In the genomic region with DNA sequence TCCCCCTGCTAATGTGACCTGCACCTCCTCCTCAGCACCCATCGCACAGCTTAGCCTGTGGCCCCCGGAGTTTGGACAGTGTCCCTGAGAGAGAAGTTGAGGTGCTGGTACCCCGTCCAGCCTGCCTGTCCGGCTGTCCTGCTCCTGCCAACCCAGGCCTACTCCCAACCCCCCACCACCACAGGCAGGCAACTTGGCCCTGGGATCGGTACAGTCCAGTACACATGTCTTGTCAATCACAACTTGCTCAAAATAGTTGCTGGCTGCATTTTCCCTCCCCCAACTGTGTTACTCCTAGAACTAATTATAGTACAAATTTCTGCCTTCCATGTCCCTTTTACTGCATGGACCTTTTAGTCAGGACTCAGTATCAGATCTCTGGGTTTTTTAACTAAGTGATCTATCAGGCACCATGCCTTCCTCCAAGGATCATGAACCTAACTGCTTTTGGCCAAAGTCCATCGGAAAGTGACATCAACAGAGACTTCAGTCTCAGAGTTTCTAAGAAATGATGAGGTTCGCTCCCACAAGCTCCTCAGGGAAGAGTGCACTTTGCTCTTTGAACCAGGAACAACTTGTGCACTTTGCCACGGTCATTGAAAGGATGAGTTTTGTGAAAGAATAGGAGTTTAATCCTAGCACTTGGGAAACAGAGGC, we compare ENCODE assay signal across 12 mouse cellular contexts. TPM values are rescaled to one million over a fixed set of nuclear protein-coding genes. Genes with fewer than 3 reads are reported as not detected.
DNase-seq lines count a peak whose midpoint lies in the region; ATAC-seq and TF ChIP-seq lines count a peak whose summit lies in the region.
"Had no signal": no experiment of that assay in that cellular context is flagged by ENCODE, and none has a peak within 500 bp of the region (broad histone marks: within the 10 kb centered on the region; RNA-seq: fewer than 3 reads in every experiment).

A gene (minus strand): TSS at position 201 of the 657 bp plus-strand sequence.

- peak within 1 kb of the TSS; percentile 14 for H3ac ChIP-seq in myocyte (ENCODE audit: control insufficient read depth, insufficient read length)

- TF ChIP-seq EP300 in heart, adult 2 months (IDR thresholded peaks at IDR 0.05; ENCODE audit: insufficient read depth, low read depth, low read length): 0 out of 2 replicates have a peak, but pooled peaks have one; percentile 72

- peak; percentile 79 for DNase-seq in kidney, adult 11 months
- no peak for DNase-seq in kidney, postnatal 10 days
- peak; percentile 66 to 79 for DNase-seq in heart, adult 2 months
- DNase-seq in heart, postnatal 4 days: peak; percentile 77
- DNase-seq in testis, postnatal 10 days (ENCODE audit: low spot score): no peak
- DNase-seq in right cerebral cortex, postnatal 4 days: no peak
- DNase-seq: cerebellum, postnatal 14 days had no signal

- intact Hi-C loops in heart, adult 2 months (cut with DNase I): no loop called here

- H3K27me3 ChIP-seq in heart, adult 2 months (ENCODE audit: control insufficient read depth, insufficient read depth, low read length): no peaks in the 10 kb centered on the region
- no peaks in the 10 kb centered on the region for H3K27me3 ChIP-seq in myocyte (ENCODE audit: control insufficient read depth, insufficient read depth, insufficient read length)
- peaks cover 10% of the 10 kb centered on the region for H3K27me3 ChIP-seq in midbrain, embryonic 16.5 days (ENCODE audit: control insufficient read depth, insufficient read depth, low read depth, low read length)

- H3K9me3 ChIP-seq in midbrain, embryonic 16.5 days (replicated peaks; ENCODE audit: control insufficient read depth, low read length, poor library complexity, severe bottlenecking): no peaks in the 10 kb centered on the region
- H3K9me3 ChIP-seq: hindbrain, embryonic 10.5 days; lung, embryonic 15.5 days; midbrain, embryonic 12.5 days had no signal

- no peak for ATAC-seq in midbrain, embryonic 16.5 days

- no peaks in the 10 kb centered on the region for H3K4me1 ChIP-seq in heart, adult 2 months (ENCODE audit: control insufficient read depth, insufficient read depth, low read length)
- no peaks in the 10 kb centered on the region for H3K4me1 ChIP-seq in midbrain, embryonic 16.5 days (ENCODE audit: control insufficient read depth, insufficient read depth, low read length)
- H3K4me1 ChIP-seq: lung, embryonic 15.5 days had no signal

- TF ChIP-seq POLR2A in heart, adult 2 months (IDR thresholded peaks at IDR 0.05; ENCODE audit: insufficient read depth, low read depth, low read length): peak; percentile 88
- TF ChIP-seq POLR2A in myocyte (IDR thresholded peaks at IDR 0.05; ENCODE audit: insufficient read length, low read depth): peak; percentile 76

- 46% methylated on average over 8 of the region's 8 CpGs for WGBS in heart, adult 2 months
- WGBS in midbrain, embryonic 16.5 days: 83% methylated on average over 8 of the region's 8 CpGs

- H3K79me2 ChIP-seq in heart, adult 2 months (replicated peaks; ENCODE audit: control insufficient read depth, insufficient read depth, low read length): no peaks in the 10 kb centered on the region
- H3K79me2 ChIP-seq in myocyte (ENCODE audit: control insufficient read depth, insufficient read depth): peaks cover 20% of the 10 kb centered on the region

- H3K4me3 ChIP-seq in heart, adult 2 months: peak within 1 kb of the TSS; percentile 51
- H3K4me3 ChIP-seq in myocyte: peak within 1 kb of the TSS; percentile 25
- H3K4me3 ChIP-seq in midbrain, embryonic 16.5 days (ENCODE audit: low read depth, low read length): no peak within 1 kb of the TSS
- H3K4me3 ChIP-seq: hindbrain, embryonic 10.5 days; lung, embryonic 15.5 days; midbrain, embryonic 12.5 days had no signal

- H3K4me2 ChIP-seq in myocyte (ENCODE audit: low read depth): peak within 1 kb of the TSS; percentile 84
- H3K4me2 ChIP-seq in midbrain, embryonic 16.5 days (ENCODE audit: low read length): no peak within 1 kb of the TSS
- H3K4me2 ChIP-seq: lung, embryonic 15.5 days; midbrain, embryonic 12.5 days had no signal

- TF ChIP-seq CTCF in heart, adult 2 months (IDR thresholded peaks at IDR 0.05): no peak

- peak within 1 kb of the TSS; percentile 90 for H3K9ac ChIP-seq in heart, adult 2 months (ENCODE audit: low read depth, low read length)
- H3K9ac ChIP-seq in midbrain, embryonic 16.5 days (ENCODE audit: low read depth, low read length): no peak within 1 kb of the TSS
- H3K9ac ChIP-seq: lung, embryonic 15.5 days; midbrain, embryonic 12.5 days had no signal

- H3K27ac ChIP-seq in heart, adult 2 months: peak within 1 kb of the TSS; percentile 96
- H3K27ac ChIP-seq in midbrain, embryonic 16.5 days (ENCODE audit: low read length): no peak within 1 kb of the TSS
- H3K27ac ChIP-seq: hindbrain, embryonic 10.5 days; lung, embryonic 15.5 days; midbrain, embryonic 12.5 days had no signal

- peaks cover 1% of the 10 kb centered on the region; the same call in 1 of the 2 replicates for H3K36me3 ChIP-seq in heart, adult 2 months (ENCODE audit: control insufficient read depth, insufficient read depth, low read length)
- no peaks in the 10 kb centered on the region for H3K36me3 ChIP-seq in myocyte (ENCODE audit: control insufficient read depth, insufficient read depth)
- H3K36me3 ChIP-seq in midbrain, embryonic 16.5 days (ENCODE audit: control insufficient read depth, insufficient read depth, low read length): no peaks in the 10 kb centered on the region
- H3K36me3 ChIP-seq: hindbrain, embryonic 10.5 days; lung, embryonic 15.5 days; midbrain, embryonic 12.5 days had no signal

TF ChIP-seq in myocyte, 11 proteins besides CTCF, POLR2A, EP300 and RAD21:
- TF ChIP-seq MYOG (IDR thresholded peaks at IDR 0.05; ENCODE audit: control insufficient read depth in 1 of 3, insufficient read depth in 1 of 3, insufficient read length in 2 of 3, low read depth in 2 of 3): peak in 2 of 3 experiments; percentile 82 to 90
- no peak for TF ChIP-seq E2F4 (IDR thresholded peaks at IDR 0.05; ENCODE audit: insufficient read depth)
- 0 out of 2 replicates have a peak, but pooled peaks have one; percentile 0 for TF ChIP-seq CEBPB (IDR thresholded peaks at IDR 0.05; ENCODE audit: insufficient read depth, poor library complexity, severe bottlenecking)
- TF ChIP-seq USF1 (IDR thresholded peaks at IDR 0.05; ENCODE audit: low read depth): no peak
- peak; percentile 94 to 99 (median 98) for TF ChIP-seq MYOD1 (IDR thresholded peaks at IDR 0.05; ENCODE audit: control insufficient read depth in 1 of 3, insufficient read length in 2 of 3, low read depth in 2 of 3)
- peak; percentile 79 for TF ChIP-seq POLR2AphosphoS2 (IDR thresholded peaks at IDR 0.05; ENCODE audit: insufficient read length, low read depth)
- peak; percentile 72 for TF ChIP-seq TCF3 (IDR thresholded peaks at IDR 0.05; ENCODE audit: insufficient read length, low read depth)
- TF ChIP-seq TCF12 (IDR thresholded peaks at IDR 0.05; ENCODE audit: insufficient read depth, poor library complexity, severe bottlenecking): peak; percentile 67

RNA-seq across cellular contexts. Expression of the gene that starts here (rescaled TPM):
- 100 to 1,000 TPM in 1 of 2 experiments, 10 to 100 TPM in 1; 96.8 to 126 TPM for total RNA-seq in heart, adult 2 months (2021)
- polyA plus RNA-seq in heart, adult 2 months (2012; rRNA removed): 63.4 and 67.7 TPM in 2 replicates
- 100 to 1,000 TPM; 230 to 272 TPM for total RNA-seq in heart, postnatal 4 days (2021)
- polyA plus RNA-seq in myocyte (2012; fragmentation: generic; extraction: Trizol): 165 TPM
- 0.16 and 0.24 TPM in 2 replicates for polyA plus RNA-seq in midbrain, embryonic 16.5 days (2015; fragmentation: Nextera tagmentation; extraction: Ambion mirVana)

Comparison
In these comparisons a context has a peak if more than half of its experiments do, and no peak if none do; other contexts are left out.
1. RNA of the gene that starts here (polyA plus RNA-seq): 165 TPM in myocyte (single experiment) and 63.4 to 67.7 TPM in heart, adult 2 months; 0.16 to 0.24 TPM in midbrain, embryonic 16.5 days; every median in the first group is over 10 times any median in the second.
2. DNase-seq: peak in kidney, adult 11 months (single experiment), heart, adult 2 months (2 of 2) and heart, postnatal 4 days (single experiment); none in kidney, postnatal 10 days (single experiment), testis, postnatal 10 days (single experiment) and right cerebral cortex, postnatal 4 days (single experiment).